Mouse (Mus musculus): ENCODE results near the gene Foxp4. TPM values are rescaled to one million over a fixed set of nuclear protein-coding genes. Genes with fewer than 3 reads are reported as not detected.

Foxp4 gene
- polyA plus RNA-seq, 1 experiment from 2014 or later = 49.9 TPM

DNA sequence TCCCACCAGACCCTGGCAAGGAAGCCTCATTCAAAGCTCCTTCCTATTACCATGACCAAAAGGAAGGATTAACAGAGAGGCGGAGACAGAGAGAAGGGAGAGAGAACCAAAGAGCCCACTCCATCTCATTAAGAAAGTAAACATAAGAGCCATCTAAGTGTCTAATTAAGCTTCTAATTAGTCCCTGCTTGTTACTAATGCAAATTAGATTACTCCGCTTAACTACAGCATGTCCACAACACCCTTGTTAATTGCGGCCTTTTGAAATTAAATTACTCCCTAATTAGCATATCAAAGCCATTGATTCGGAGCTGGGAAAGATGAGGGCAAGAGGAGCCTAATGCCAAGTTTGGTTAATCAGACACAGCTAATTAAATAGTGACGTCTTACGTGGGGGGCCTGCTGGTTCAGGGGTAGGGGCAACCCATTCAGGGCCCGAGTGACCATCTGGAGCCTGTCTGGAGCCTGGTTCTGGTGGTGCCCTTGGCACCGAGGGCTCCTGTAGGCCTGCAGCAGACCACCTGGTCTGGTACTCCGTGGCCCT, 9.7 kb downstream of the Foxp4 start:
- ATAC-seq (no peak), DNase-seq (ENCODE audit: low read depth, low spot score) (no peak)
- POLR2A ChIA-PET = no interaction called here
- no peaks in the 10 kb centered on the region for H3K27me3 ChIP-seq
- CTCF ChIA-PET = interaction anchor here (1.0 to 1.5 kb wide), 2 partner anchors 10 to 26 kb away, joined by 3 read pairs; no protein-coding TSS in a partner anchor
- in situ Hi-C loops (cut with MboI; ENCODE audit: low pct_unique_long_range_greater_than_20kb) = no loop called here
- no peak for TF ChIP-seq CTCF (IDR thresholded peaks at IDR 0.05)

DNA sequence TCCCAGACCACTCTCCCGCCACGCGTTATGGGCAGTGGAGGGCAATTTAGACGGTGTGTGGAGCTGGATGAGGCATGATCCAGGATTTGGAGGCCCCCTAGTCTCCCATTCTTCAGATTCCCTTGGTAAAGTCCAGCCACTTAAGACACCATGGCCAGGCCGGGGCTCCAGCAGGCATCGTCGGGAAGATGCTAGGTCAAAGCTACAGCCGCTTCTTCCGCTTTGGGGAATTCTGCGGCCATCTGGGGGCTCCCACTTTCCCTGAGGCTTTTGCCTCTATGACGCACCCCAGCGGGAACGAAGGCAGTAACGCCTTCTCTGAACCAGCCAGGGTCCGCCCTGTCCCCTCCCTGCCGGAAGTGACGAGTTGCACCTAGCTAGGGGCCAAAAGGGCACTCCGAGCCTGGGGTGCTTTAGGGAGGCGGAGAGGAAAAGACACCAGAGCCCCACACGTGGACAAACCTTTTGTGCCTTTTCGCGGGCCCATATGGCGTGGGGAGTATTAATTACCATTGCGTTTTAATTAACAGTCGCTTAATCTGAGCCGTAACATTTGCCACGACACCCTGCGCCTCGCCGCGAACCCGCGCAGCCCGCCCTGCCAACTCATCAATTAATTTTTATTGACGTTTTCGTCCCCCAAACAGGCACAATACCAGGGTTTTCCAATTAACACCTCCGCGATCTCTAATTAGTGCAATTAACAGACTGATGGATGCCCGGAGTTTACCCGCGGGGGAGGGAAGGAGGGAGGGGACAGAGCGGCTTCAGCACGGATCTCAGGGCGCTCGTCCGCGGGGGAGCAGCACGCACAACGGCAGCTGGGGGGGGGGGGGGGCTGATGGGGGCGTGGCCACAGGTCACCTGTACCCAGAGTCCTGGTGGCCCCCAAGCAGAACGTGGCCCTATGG, 15.1 kb downstream of the Foxp4 start:
- ChIA-PET POLR2A (no interaction called here), CTCF (no interaction called here)
- TF ChIP-seq CTCF (IDR thresholded peaks at IDR 0.05) = no peak
- in situ Hi-C loops (cut with MboI; ENCODE audit: low pct_unique_long_range_greater_than_20kb) = no loop called here
- H3K27me3 ChIP-seq = no peaks in the 10 kb centered on the region
- ATAC-seq (no peak), DNase-seq (ENCODE audit: low read depth, low spot score) (no peak)

GRCm38 (mm10) chr17:47908079-47908478, 16.4 kb downstream of the Foxp4 start:
- ATAC-seq = no peak
- no peaks in the 10 kb centered on the region for H3K27me3 ChIP-seq
- TF ChIP-seq CTCF (IDR thresholded peaks at IDR 0.05) = no peak
- ChIA-PET CTCF (interaction anchor here (1.1 kb wide), 1 partner anchor 14 kb away, joined by 3 read pairs; no protein-coding TSS in a partner anchor), POLR2A (interaction anchor here (1.2 kb wide), 1 partner anchor 16 kb away, joined by 3 read pairs; the partner anchor contains the start of gene Foxp4)
- in situ Hi-C loops (cut with MboI; ENCODE audit: low pct_unique_long_range_greater_than_20kb) = no loop called here
- DNase-seq (ENCODE audit: low read depth, low spot score) = no peak

DNA sequence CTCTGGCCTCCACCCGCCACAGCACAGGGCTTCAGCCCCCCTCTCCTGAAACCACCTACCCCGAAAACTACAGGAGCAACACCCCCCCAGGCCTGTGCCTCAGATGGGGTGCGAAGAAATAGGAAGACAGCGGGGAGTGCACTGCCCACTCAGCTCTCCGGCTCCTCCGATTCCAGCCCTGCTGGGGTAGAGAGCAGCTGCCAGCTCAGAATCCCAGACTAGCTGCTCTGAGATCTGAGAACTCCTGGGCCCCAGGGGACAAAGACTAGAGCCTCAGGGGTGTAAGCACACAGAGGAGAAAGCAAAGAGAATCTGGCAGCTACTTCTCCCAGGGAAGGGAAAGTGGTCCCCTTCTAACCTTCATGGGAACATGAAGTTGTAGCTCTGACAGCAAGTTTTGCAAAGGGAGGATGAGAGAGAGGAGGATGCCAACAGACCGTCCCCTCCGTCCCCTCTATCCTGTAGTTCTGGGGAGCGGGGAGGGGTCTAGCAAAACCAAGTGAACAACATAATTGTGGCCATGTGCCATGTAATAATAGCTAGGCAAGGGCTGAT, 17.0 kb downstream of the Foxp4 start:
- in situ Hi-C loops (cut with MboI; ENCODE audit: low pct_unique_long_range_greater_than_20kb) = no loop called here
- no peak for ATAC-seq
- POLR2A ChIA-PET = interaction anchor here (1.2 kb wide), 1 partner anchor 17 kb away, joined by 3 read pairs; the partner anchor contains the start of gene Foxp4

DNA sequence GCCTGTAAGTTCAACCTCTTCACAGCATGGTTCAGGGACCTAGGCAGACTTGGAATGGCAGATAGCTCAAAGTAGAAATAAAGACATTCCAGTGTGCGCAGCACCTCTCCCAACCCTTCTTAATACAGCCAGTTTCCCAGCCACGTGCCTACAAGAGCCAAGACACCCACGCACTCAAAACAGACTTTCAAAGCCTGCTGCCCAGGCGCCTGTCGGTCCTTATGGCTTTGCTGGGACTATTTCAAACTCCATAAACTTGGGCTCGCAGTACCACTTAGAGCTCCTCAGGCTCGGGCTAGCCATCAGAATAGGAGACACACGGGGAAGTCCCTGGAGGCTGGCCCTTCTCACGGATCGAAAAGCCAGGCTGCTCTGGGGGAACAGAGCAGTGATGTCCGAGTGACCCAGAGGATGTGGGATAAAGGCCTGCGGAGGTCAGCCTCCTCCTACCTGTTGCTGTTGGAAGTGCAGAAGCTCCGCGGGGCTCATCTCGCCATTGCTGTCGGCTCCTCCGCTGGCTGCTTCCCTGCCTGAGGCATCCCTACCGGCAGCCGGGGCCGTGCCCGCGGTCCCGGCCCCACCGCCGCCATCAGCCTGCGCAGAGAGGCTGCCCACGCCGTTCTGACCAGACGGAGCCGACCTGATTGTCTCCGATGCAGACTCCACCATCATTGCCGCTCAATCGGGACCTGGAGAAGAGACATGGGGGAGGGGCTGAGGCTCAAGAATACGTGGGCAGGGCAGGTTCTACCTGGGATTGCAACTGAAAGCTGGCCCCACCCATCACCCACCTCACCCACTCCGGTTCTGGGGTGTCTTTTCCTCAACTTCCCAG, 20.4 kb downstream of the Foxp4 start:
- in situ Hi-C loops (cut with MboI; ENCODE audit: low pct_unique_long_range_greater_than_20kb) = no loop called here
- no peak for TF ChIP-seq CTCF (IDR thresholded peaks at IDR 0.05)
- ATAC-seq (no peak), DNase-seq (ENCODE audit: low read depth, low spot score) (no peak)
- H3K27me3 ChIP-seq = no peaks in the 10 kb centered on the region
- ChIA-PET POLR2A (no interaction called here), CTCF (interaction anchor here (0.8 kb wide), 1 partner anchor 10 kb away, joined by 3 read pairs; no protein-coding TSS in a partner anchor)

More for the DNA sequence above, 17.0 kb downstream of the Foxp4 start:
- DNase-seq (ENCODE audit: low read depth, low spot score) = no peak
- CTCF ChIA-PET = no interaction called here
- no peaks in the 10 kb centered on the region for H3K27me3 ChIP-seq
- no peak for TF ChIP-seq CTCF (IDR thresholded peaks at IDR 0.05)

DNA sequence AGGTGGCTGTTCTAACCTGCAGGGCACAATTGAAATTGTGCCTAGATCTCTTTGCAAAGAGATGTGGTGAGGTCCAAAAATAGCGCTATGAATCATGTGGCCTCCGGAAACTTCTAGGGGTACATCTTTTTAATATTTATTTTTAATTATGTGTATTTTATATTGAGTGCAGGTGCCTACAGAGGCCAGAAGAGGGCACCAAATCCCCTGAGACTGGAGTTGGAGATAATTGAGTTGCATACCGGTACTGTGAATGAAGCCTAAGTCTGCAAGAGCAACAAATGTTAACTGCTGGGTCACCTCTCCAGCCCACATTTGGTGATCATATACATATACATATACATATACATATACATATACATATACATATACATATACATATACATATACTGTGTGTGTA, 22.7 kb downstream of the Foxp4 start:
- ChIA-PET POLR2A (no interaction called here), CTCF (no interaction called here)
- in situ Hi-C loops (cut with MboI; ENCODE audit: low pct_unique_long_range_greater_than_20kb) = no loop called here
- ATAC-seq (no peak), DNase-seq (ENCODE audit: low read depth, low spot score) (no peak)
- TF ChIP-seq CTCF (IDR thresholded peaks at IDR 0.05) = no peak
- no peaks in the 10 kb centered on the region for H3K27me3 ChIP-seq

DNA sequence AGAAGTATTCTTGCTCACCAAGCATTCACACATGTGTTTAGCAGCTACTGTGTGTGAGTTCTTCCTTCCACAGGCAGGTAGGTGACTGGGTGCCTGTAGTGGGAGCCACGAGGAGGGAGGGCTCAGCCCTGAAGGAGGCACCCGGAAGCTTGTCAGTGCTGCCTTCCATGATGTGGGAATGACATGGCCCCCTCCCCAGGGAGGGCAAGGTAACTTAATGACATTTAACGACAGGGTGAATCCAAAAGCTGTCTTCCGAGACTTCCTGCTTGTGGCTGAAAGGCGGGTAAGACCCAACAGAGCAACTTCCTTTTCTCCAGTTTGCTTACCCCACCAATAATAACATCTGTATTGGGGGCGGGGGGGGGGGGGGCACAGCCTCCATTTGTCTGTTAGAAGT, 23.7 kb downstream of the Foxp4 start:
- POLR2A ChIA-PET = no interaction called here
- ATAC-seq (no peak), DNase-seq (ENCODE audit: low read depth, low spot score) (no peak)
- in situ Hi-C loops (cut with MboI; ENCODE audit: low pct_unique_long_range_greater_than_20kb) = no loop called here
- CTCF ChIA-PET = no interaction called here
- no peak for TF ChIP-seq CTCF (IDR thresholded peaks at IDR 0.05)
- H3K27me3 ChIP-seq = no peaks in the 10 kb centered on the region

- in situ Hi-C loops (cut with MboI; ENCODE audit: low pct_unique_long_range_greater_than_20kb) = no loop called here
- POLR2A ChIA-PET = no interaction called here
- CTCF ChIA-PET = interaction anchor here (1.7 kb wide), 1 partner anchor 10 kb away, joined by 3 read pairs; no protein-coding TSS in a partner anchor
- DNase-seq (ENCODE audit: low read depth, low spot score) (no peak), ATAC-seq (no peak)
- no peak for TF ChIP-seq CTCF (IDR thresholded peaks at IDR 0.05)
- no peaks in the 10 kb centered on the region for H3K27me3 ChIP-seq
These were observed 25.3 kb downstream of the Foxp4 start for GRCm38 (mm10) chr17:47899156-47899555.

DNA sequence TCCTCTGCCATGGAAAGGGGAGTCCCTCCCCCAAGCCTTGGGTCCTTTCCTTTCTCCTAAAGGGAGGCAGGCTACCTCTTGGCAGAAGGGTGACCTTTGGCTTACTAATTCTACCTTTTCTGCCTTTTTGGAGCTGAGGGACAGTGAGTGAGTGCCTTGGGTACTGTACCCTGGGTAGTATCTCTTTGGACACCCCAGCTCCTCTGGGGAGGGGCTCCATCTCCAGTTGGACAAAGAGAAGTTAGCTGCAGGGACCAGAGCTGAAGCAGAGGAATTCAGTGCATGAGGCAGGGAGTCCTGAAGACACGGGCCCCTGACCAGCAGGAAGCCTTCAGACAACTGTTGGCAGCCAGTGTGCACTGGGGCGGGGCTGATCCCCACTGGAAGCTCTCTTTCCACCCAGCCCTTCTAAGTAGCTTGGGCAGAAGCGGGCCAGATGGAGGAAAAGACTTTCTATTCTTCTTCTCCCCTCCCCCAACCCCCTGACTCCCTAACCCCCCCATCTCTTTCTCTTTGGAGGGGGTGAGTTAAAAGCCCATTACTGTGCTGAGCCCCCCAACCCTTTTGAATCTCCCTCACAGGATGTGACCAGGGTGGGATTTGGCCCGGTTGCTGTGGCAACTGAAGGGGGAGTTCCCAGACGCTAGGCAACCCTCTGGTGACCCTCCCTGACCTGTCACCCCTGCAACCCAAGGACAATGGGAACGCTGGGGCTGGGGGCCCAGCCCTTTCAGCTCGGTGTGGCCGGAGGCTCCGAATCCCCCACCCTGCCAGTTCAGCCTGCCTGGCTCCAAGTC, 26.3 kb downstream of the Foxp4 start:
- CTCF ChIA-PET = interaction anchor here (1.7 kb wide), 1 partner anchor 9 kb away, joined by 3 read pairs; no protein-coding TSS in a partner anchor
- ATAC-seq (peak; percentile 74), DNase-seq (ENCODE audit: low read depth, low spot score) (no peak)
- POLR2A ChIA-PET = interaction anchor here (1.9 kb wide), 1 partner anchor 26 kb away, joined by 5 read pairs; the partner anchor contains the start of gene Foxp4
- no peaks in the 10 kb centered on the region for H3K27me3 ChIP-seq
- no peak for TF ChIP-seq CTCF (IDR thresholded peaks at IDR 0.05)
- in situ Hi-C loops (cut with MboI; ENCODE audit: low pct_unique_long_range_greater_than_20kb) = no loop called here
